Comparison of ENCODE assay signal across 13 mouse cellular contexts in genomic region chr2:67827697-67828096, GRCm38 (mm10).
DNase-seq lines count a peak whose midpoint lies in the region; ATAC-seq and TF ChIP-seq lines count a peak whose summit lies in the region.
"Had no signal": no experiment of that assay in that cellular context is flagged by ENCODE, and none has a peak within 500 bp of the region (broad histone marks: within the 10 kb centered on the region; RNA-seq: fewer than 3 reads in every experiment).

No protein-coding gene starts in this region.

- H3K9me3 ChIP-seq in kidney, postnatal 0 days (replicated peaks; ENCODE audit: low read length) = no peaks in the 10 kb centered on the region
- H3K9me3 ChIP-seq in kidney, embryonic 14.5 days (ENCODE audit: control insufficient read depth, low read length) = no peaks in the 10 kb centered on the region
- H3K9me3 ChIP-seq in midbrain, embryonic 11.5 days (ENCODE audit: control insufficient read depth, low read length) = no peaks in the 10 kb centered on the region
- H3K9me3 ChIP-seq: embryonic facial prominence, embryonic 15.5 days; midbrain, embryonic 10.5 days had no signal

- peak; percentile 18 for DNase-seq in kidney, postnatal 0 days (ENCODE audit: low spot score)
- DNase-seq in gastrocnemius, postnatal 36 days = peak; percentile 24 to 41
- DNase-seq in kidney, postnatal 14 days = peak; percentile 10
- DNase-seq in lung, postnatal 36 days = peak; percentile 59
- DNase-seq in midbrain, embryonic 11.5 days (ENCODE audit: low spot score, missing footprints) = no peak
- DNase-seq in left cerebral cortex, postnatal 14 days (ENCODE audit: low spot score in 2 of 2) = no peak
- DNase-seq: cerebellum, postnatal 25 days; right cerebral cortex, adult 18-20 months had no signal

- H3K27ac ChIP-seq in kidney, postnatal 0 days = no peak overlapping the region
- H3K27ac ChIP-seq in kidney, embryonic 14.5 days (ENCODE audit: low read depth, low read length) = no peak overlapping the region
- H3K27ac ChIP-seq in midbrain, embryonic 11.5 days (ENCODE audit: low read depth, low read length) = no peak overlapping the region
- H3K27ac ChIP-seq: embryonic facial prominence, embryonic 15.5 days; midbrain, embryonic 10.5 days had no signal

- H3K4me2 ChIP-seq in kidney, postnatal 0 days (ENCODE audit: low read length) = no peak overlapping the region
- no peak overlapping the region for H3K4me2 ChIP-seq in kidney, embryonic 14.5 days (replicated peaks; ENCODE audit: low read depth, low read length)
- H3K4me2 ChIP-seq in midbrain, embryonic 11.5 days = no peak overlapping the region
- H3K4me2 ChIP-seq: embryonic facial prominence, embryonic 15.5 days; liver, embryonic 11.5 days had no signal

- TF ChIP-seq CTCF in kidney, postnatal 0 days (IDR thresholded peaks at IDR 0.05; ENCODE audit: low read depth) = no peak

- intact Hi-C loops in gastrocnemius, postnatal 36 days (cut with DNase I) = no loop called here
- intact Hi-C loops in left cerebral cortex, postnatal 14 days (cut with DNase I) = no loop called here

- WGBS in kidney, postnatal 0 days = 28% methylated on average over 4 of the region's 4 CpGs
- WGBS in kidney, embryonic 14.5 days = 42% methylated on average over 4 of the region's 4 CpGs
- 92% methylated on average over 4 of the region's 4 CpGs for WGBS in midbrain, embryonic 11.5 days

- H3K4me1 ChIP-seq in kidney, postnatal 0 days (replicated peaks; ENCODE audit: insufficient read depth, low read length) = no peaks in the 10 kb centered on the region
- no peaks in the 10 kb centered on the region for H3K4me1 ChIP-seq in kidney, embryonic 14.5 days (ENCODE audit: control insufficient read depth, insufficient read depth, low read length)
- H3K4me1 ChIP-seq in midbrain, embryonic 11.5 days (ENCODE audit: control insufficient read depth, insufficient read depth, low read length) = no peaks in the 10 kb centered on the region
- H3K4me1 ChIP-seq: embryonic facial prominence, embryonic 15.5 days; midbrain, embryonic 10.5 days had no signal

- no peaks in the 10 kb centered on the region for H3K36me3 ChIP-seq in kidney, postnatal 0 days (ENCODE audit: insufficient read depth, low read length)
- no peaks in the 10 kb centered on the region for H3K36me3 ChIP-seq in kidney, embryonic 14.5 days (ENCODE audit: control insufficient read depth, insufficient read depth, low read length)
- H3K36me3 ChIP-seq in midbrain, embryonic 11.5 days (ENCODE audit: control insufficient read depth, insufficient read depth, low read length) = no peaks in the 10 kb centered on the region
- H3K36me3 ChIP-seq: embryonic facial prominence, embryonic 15.5 days; midbrain, embryonic 10.5 days had no signal

- no peaks in the 10 kb centered on the region for H3K27me3 ChIP-seq in kidney, postnatal 0 days (ENCODE audit: insufficient read depth, low read length)
- no peaks in the 10 kb centered on the region for H3K27me3 ChIP-seq in kidney, embryonic 14.5 days (ENCODE audit: control insufficient read depth, insufficient read depth, low read length)
- H3K27me3 ChIP-seq in midbrain, embryonic 11.5 days (ENCODE audit: control insufficient read depth, insufficient read depth, low read length) = no peaks in the 10 kb centered on the region
- H3K27me3 ChIP-seq: embryonic facial prominence, embryonic 15.5 days had no signal

- ATAC-seq in kidney, postnatal 0 days (replicated peaks; ENCODE audit: low FRiP score, low read depth) = no peak
- no peak for ATAC-seq in kidney, embryonic 14.5 days (ENCODE audit: low FRiP score, low TSS enrichment)
- ATAC-seq in midbrain, embryonic 11.5 days (ENCODE audit: low FRiP score) = no peak
- ATAC-seq: forebrain, embryonic 16.5 days had no signal

- no peak overlapping the region for H3K4me3 ChIP-seq in kidney, postnatal 0 days (replicated peaks; ENCODE audit: low read depth, low read length)
- no peak overlapping the region for H3K4me3 ChIP-seq in kidney, embryonic 14.5 days (ENCODE audit: low read length)
- H3K4me3 ChIP-seq in midbrain, embryonic 11.5 days (ENCODE audit: low read depth, low read length) = no peak overlapping the region
- H3K4me3 ChIP-seq: embryonic facial prominence, embryonic 15.5 days; midbrain, embryonic 10.5 days had no signal

- H3K9ac ChIP-seq in kidney, postnatal 0 days (ENCODE audit: low read depth, low read length) = no peak overlapping the region
- H3K9ac ChIP-seq in kidney, embryonic 14.5 days (ENCODE audit: low read depth, low read length) = no peak overlapping the region
- no peak overlapping the region for H3K9ac ChIP-seq in midbrain, embryonic 11.5 days (ENCODE audit: low read length)
- H3K9ac ChIP-seq: embryonic facial prominence, embryonic 15.5 days had no signal

Comparison
In these comparisons a context has a peak if more than half of its experiments do, and no peak if none do; other contexts are left out.
1. DNase-seq: peak in kidney, postnatal 0 days (single experiment), gastrocnemius, postnatal 36 days (2 of 2), kidney, postnatal 14 days (single experiment) and lung, postnatal 36 days (single experiment); none in midbrain, embryonic 11.5 days (single experiment) and left cerebral cortex, postnatal 14 days (0 of 2).